Mouse (Mus musculus): ENCODE measurements at regions not wholly inside any gene's neighbourhood (a gene's known extent, or its start where the extent isn't known, plus 50 kb on each side); places are given as distances from the start of the nearest gene placed in this dataset.
A peak's percentile ranks its signal among the peaks of the same experiment; 100 is the strongest.
"Not testable (repeated sequence)": the region's sequence is repeated elsewhere in the genome, so short reads cannot be mapped to it uniquely, and the experiment has no call there.

GRCm38 (mm10) chr8:90056331-90056730 lies 291.8 kb downstream of the Tox3 start:
- DNase-seq (ENCODE audit: low spot score in 2 of 2) = no peak

- no peak for DNase-seq (ENCODE audit: low spot score in 2 of 2)
Observed at GRCm38 (mm10) chr8:90046779-90047178, 301.4 kb downstream of the Tox3 start.

- no peak for DNase-seq (ENCODE audit: low spot score in 2 of 2)
Observed at GRCm38 (mm10) chr8:90036436-90036835, 311.7 kb downstream of the Tox3 start.

GRCm38 (mm10) chr8:90032572-90032971 lies 315.6 kb downstream of the Tox3 start:
- no peak for DNase-seq (ENCODE audit: low spot score in 2 of 2)

- no peak for DNase-seq (ENCODE audit: low spot score in 2 of 2)
Observed at GRCm38 (mm10) chr8:90031220-90031619, 316.9 kb downstream of the Tox3 start.

GRCm38 (mm10) chr8:90017958-90018357 lies 330.2 kb downstream of the Tox3 start:
- not testable (repeated sequence) for DNase-seq (ENCODE audit: low spot score in 2 of 2)

GRCm38 (mm10) chr8:90013755-90014154 lies 334.4 kb downstream of the Tox3 start:
- no peak for DNase-seq (ENCODE audit: low spot score in 2 of 2)

- DNase-seq (ENCODE audit: low spot score in 2 of 2) = no peak
Observed at GRCm38 (mm10) chr8:90011682-90012409, 336.3 kb downstream of the Tox3 start.

GRCm38 (mm10) chr8:90009431-90009830 lies 338.7 kb downstream of the Tox3 start:
- DNase-seq (ENCODE audit: low spot score in 2 of 2) = no peak

- DNase-seq (ENCODE audit: low spot score in 2 of 2) = peak; percentile 22 to 73
Observed at GRCm38 (mm10) chr8:90000899-90001640, 347.1 kb downstream of the Tox3 start.

GRCm38 (mm10) chr8:89993743-89994142 lies 354.4 kb downstream of the Tox3 start:
- no peak for DNase-seq (ENCODE audit: low spot score in 2 of 2)

- DNase-seq (ENCODE audit: low spot score in 2 of 2) = no peak
Observed at GRCm38 (mm10) chr8:89983859-89984258, 364.3 kb downstream of the Tox3 start.

- DNase-seq (ENCODE audit: low spot score in 2 of 2) = no peak
Observed at GRCm38 (mm10) chr8:89982551-89982950, 365.6 kb downstream of the Tox3 start.

- no peak for DNase-seq (ENCODE audit: low spot score in 2 of 2)
Observed at GRCm38 (mm10) chr8:89981320-89981719, 366.8 kb downstream of the Tox3 start.

GRCm38 (mm10) chr8:89980441-89980840 lies 367.7 kb downstream of the Tox3 start:
- DNase-seq (ENCODE audit: low spot score in 2 of 2) = no peak

- no peak for DNase-seq (ENCODE audit: low spot score in 2 of 2)
Observed at GRCm38 (mm10) chr8:89962799-89963198, 385.3 kb downstream of the Tox3 start.

GRCm38 (mm10) chr8:89957486-89957885 lies 390.7 kb downstream of the Tox3 start:
- DNase-seq (ENCODE audit: low spot score in 2 of 2) = no peak

GRCm38 (mm10) chr8:89956482-89957020 lies 391.6 kb downstream of the Tox3 start:
- no peak for DNase-seq (ENCODE audit: low spot score in 2 of 2)

- peak in 1 of 2 experiments; percentile 20 for DNase-seq (ENCODE audit: low spot score in 2 of 2)
Observed at GRCm38 (mm10) chr8:89938836-89939235, 409.3 kb downstream of the Tox3 start.

GRCm38 (mm10) chr8:89934521-89934920 lies 413.6 kb downstream of the Tox3 start:
- DNase-seq (ENCODE audit: low spot score in 2 of 2) = no peak

GRCm38 (mm10) chr8:89926666-89927232 lies 421.4 kb downstream of the Tox3 start:
- DNase-seq (ENCODE audit: low spot score in 2 of 2) = no peak

- DNase-seq (ENCODE audit: low spot score in 2 of 2) = peak in 1 of 2 experiments; percentile 24
Observed at GRCm38 (mm10) chr8:89924697-89925096, 423.4 kb downstream of the Tox3 start.

Data from frontal cortex, postnatal 10 days (tissue).